Mouse (Mus musculus) kidney, embryonic 16.5 days (tissue): Measurements from ENCODE around the gene Prdm10. TPM values are rescaled to one million over a fixed set of nuclear protein-coding genes. Genes with fewer than 3 reads are reported as not detected.

Source experiments
- ATAC-seq: fragments of 200-750 bp; cut with Nextera tagmentation; 2 replicates; pipeline ENCODE4 v1.8.0; 2017; ENCODE audit warnings: moderate TSS enrichment; ENCODE audit not compliant: low FRiP score, low TSS enrichment
- H3K27ac ChIP-seq: fragments of 300-500 bp; sonication (generic); 2 replicates; pipeline ENCODE4 v1.5.1; 2014; ENCODE audit warnings: low read length
- H3K27me3 ChIP-seq: fragments of 300-500 bp; sonication (generic); 2 replicates; pipeline ENCODE4 v1.6.1; 2014; ENCODE audit warnings: low read length, control low read depth, mixed read lengths; ENCODE audit not compliant: insufficient read depth
- H3K36me3 ChIP-seq: fragments of 300-500 bp; sonication (generic); 2 replicates; pipeline ENCODE4 v1.6.1; 2014; ENCODE audit warnings: low read length, control low read depth, mixed read lengths; ENCODE audit not compliant: insufficient read depth
- H3K4me1 ChIP-seq: fragments of 300-500 bp; sonication (generic); 2 replicates; pipeline ENCODE4 v1.6.1; 2014; ENCODE audit warnings: low read length, control low read depth, mixed read lengths; ENCODE audit not compliant: insufficient read depth
- H3K4me2 ChIP-seq: fragments of 300-500 bp; sonication (generic); replicated peaks from 2 replicates; pipeline ENCODE4 v1.6.1; 2014; ENCODE audit warnings: low read depth, low read length
- H3K4me3 ChIP-seq: fragments of 300-500 bp; sonication (generic); 2 replicates; pipeline ENCODE4 v1.5.1; 2014; ENCODE audit warnings: mild to moderate bottlenecking, low read length
- H3K9ac ChIP-seq: fragments of 300-500 bp; sonication (generic); replicated peaks from 2 replicates; pipeline ENCODE4 v1.6.1; 2014; ENCODE audit warnings: low read length
- H3K9me3 ChIP-seq: fragments of 300-500 bp; sonication (generic); 2 replicates; pipeline ENCODE4 v1.6.1; 2016; ENCODE audit warnings: low read length, control low read depth
- WGBS: fragments of 180-500 bp; shearing (Covaris S2); extraction: QIAGEN DNeasy Blood & Tissue Kit; methylation state at CpG from one replicate; pipeline ENCODE4 v1.1.7; 2014; 5-methylcytosine and 5-hydroxymethylcytosine counted together
- polyA plus RNA-seq: library from polyadenylated mRNA; unstranded; fragments of >200 nt; fragmentation: Nextera tagmentation; extraction: Ambion mirVana; gene quantifications from 2 replicates; pipeline ENCODE4 v1.2.1, GENCODE M21; 2015

Gene Prdm10
- polyA plus RNA-seq, 1 experiment from 2014 or later = 5.4 TPM

DNA sequence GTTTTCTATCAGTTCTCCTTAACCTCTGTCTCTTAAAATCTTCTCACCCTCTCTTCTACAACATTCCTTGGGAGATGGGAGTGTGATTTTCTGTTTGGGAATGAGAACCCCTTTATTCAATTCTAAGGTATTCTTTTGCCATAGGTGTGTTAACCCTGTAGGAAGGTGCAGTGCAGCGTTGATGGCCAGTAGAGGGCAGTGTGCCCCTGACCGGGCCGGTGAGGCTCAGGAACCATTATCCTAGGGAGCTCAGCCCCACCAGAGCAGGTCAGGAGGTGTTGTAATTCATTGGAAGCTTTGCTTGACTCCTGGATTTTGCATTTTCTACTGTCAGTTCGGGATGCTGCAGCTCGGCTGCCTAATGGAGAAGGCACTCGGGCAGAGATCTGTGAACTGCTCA, 124.9 kb downstream of the Prdm10 start:
- ATAC-seq = no peak
- 58% methylated on average over 6 of the region's 6 CpGs for WGBS

GRCm38 (mm10) chr9:31412165-31412564, 131.8 kb downstream of the Prdm10 start:
- Histone ChIP-seq H3K4me1 (no peaks in the 10 kb centered on the region), H3K9me3 (no peaks in the 10 kb centered on the region), H3K4me2 (no peak overlapping the region), H3K27me3 (no peaks in the 10 kb centered on the region), H3K9ac (no peak overlapping the region), H3K36me3 (peaks cover 75% of the 10 kb centered on the region), H3K27ac (no peak overlapping the region), H3K4me3 (no peak overlapping the region)
- no peak for ATAC-seq
- WGBS = 90% methylated on average over 4 of the region's 4 CpGs

More for the DNA sequence above, 124.9 kb downstream of the Prdm10 start:
- Histone ChIP-seq H3K4me2 (no peak overlapping the region), H3K36me3 (peaks cover 75% of the 10 kb centered on the region), H3K9ac (no peak overlapping the region), H3K9me3 (no peaks in the 10 kb centered on the region), H3K27ac (no peak overlapping the region), H3K27me3 (no peaks in the 10 kb centered on the region), H3K4me1 (no peaks in the 10 kb centered on the region), H3K4me3 (no peak overlapping the region)

DNA sequence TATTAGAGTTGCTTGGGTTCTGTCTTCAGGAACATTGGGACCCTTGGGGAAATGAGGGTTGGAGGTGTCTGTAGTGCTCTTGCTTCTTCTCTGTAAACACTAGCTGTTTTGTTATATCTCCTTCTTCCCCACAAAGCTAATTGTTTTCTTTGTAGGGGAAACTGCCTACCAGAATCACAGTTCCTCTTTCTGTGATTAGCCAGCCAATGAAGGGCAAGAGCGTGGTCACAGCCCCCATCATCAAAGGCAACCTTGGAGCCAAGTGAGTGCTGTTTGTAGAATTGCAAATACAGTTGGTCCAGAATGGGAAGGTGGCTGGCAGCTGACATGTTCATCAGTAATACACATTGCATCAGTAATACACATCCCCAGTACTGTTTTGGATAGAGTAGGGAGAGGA, 138.5 kb downstream of the Prdm10 start:
- no peaks in the 10 kb centered on the region for H3K9me3 ChIP-seq
- H3K27me3 ChIP-seq = no peaks in the 10 kb centered on the region
- H3K4me2 ChIP-seq = no peak overlapping the region
- 89% methylated on average over 1 of the region's 1 CpGs for WGBS
- H3K4me3 ChIP-seq = no peak overlapping the region
- H3K36me3 ChIP-seq = peaks cover 69% of the 10 kb centered on the region
- ATAC-seq = no peak
- H3K9ac ChIP-seq = no peak overlapping the region
- no peak overlapping the region for H3K27ac ChIP-seq
- no peaks in the 10 kb centered on the region for H3K4me1 ChIP-seq

DNA sequence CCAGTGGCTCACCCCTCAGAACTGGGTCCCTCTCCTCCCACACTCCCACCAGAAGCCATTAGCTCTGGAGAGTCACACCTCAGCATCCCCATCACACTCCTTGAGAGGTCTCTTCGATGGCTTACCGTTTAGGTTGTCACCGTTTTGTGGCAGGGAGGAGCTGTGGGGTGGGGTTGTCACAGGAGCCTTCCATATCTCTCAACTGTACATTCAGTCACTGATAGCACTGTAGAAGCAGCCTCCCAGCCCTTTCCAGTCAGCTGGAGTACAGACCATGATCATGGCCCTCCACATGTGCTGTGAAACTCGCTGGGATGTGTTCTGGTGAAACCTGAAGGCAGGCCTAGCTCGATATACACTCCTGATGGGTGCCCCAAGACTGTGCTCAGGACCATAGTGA, 141.8 kb downstream of the Prdm10 start:
- Histone ChIP-seq H3K27ac (no peak overlapping the region), H3K4me1 (no peaks in the 10 kb centered on the region), H3K9ac (no peak overlapping the region), H3K4me2 (no peak overlapping the region), H3K27me3 (no peaks in the 10 kb centered on the region), H3K4me3 (no peak overlapping the region), H3K9me3 (no peaks in the 10 kb centered on the region), H3K36me3 (peaks cover 48% of the 10 kb centered on the region)
- ATAC-seq = no peak
- 84% methylated on average over 5 of the region's 5 CpGs for WGBS

DNA sequence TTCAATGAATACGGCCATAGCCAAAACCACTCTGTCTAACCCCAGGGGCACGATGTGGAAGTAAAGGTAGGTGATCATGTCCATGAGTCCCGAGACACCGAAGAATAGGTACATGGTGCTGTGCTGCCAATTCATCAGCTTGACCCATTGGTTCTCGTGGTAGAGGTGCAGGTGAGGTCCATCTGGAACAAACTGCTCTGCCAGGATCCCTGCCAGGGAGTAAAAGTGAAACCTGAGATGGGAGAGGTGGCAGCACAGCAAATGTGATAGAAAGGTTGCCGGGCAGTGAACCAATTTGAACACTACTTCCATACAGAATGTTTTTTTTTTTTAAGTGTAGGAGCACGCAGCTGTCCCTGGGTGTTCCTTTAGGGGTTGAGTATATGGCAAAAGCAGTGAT, 148.6 kb downstream of the Prdm10 start:
- WGBS = 68% methylated on average over 7 of the region's 7 CpGs
- Histone ChIP-seq H3K9me3 (no peaks in the 10 kb centered on the region), H3K4me2 (no peak overlapping the region), H3K27me3 (no peaks in the 10 kb centered on the region), H3K36me3 (0 out of 2 replicates have a peak, but pooled peaks cover 3% of the 10 kb centered on the region), H3K4me1 (0 out of 2 replicates have a peak, but pooled peaks cover 8% of the 10 kb centered on the region), H3K9ac (no peak overlapping the region), H3K27ac (no peak overlapping the region), H3K4me3 (no peak overlapping the region)
- ATAC-seq = no peak

DNA sequence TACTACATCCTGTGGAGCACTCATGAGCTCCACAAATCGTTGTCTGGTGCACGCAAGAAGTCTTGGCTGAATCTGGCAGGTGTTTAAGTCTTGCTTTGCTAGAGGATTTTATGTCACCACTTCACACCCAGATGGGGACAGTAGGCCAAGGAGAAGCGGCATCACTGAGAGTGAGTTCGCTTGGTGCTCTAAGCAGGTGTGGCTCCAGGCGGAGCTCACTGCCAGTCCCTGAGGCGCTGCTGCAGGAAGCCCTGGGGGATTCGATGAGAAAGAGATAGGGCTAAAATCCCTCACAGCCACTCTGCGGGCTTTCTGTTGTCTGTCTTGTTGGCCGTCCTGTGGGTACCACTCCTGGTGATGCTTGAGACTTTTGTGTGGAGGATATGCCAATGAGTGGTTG, 149.7 kb downstream of the Prdm10 start:
- no peak overlapping the region for H3K27ac ChIP-seq
- ATAC-seq = no peak
- 0 out of 2 replicates have a peak, but pooled peaks cover 3% of the 10 kb centered on the region for H3K36me3 ChIP-seq
- H3K4me3 ChIP-seq = no peak overlapping the region
- H3K27me3 ChIP-seq = no peaks in the 10 kb centered on the region
- 0 out of 2 replicates have a peak, but pooled peaks cover 8% of the 10 kb centered on the region for H3K4me1 ChIP-seq
- H3K9me3 ChIP-seq = no peaks in the 10 kb centered on the region
- H3K9ac ChIP-seq = no peak overlapping the region
- 78% methylated on average over 9 of the region's 9 CpGs for WGBS
- H3K4me2 ChIP-seq = no peak overlapping the region

Other genes with a start within 250 kb of the Prdm10 start
- gene Zbtb44, start 249.9 kb upstream of the Prdm10 start, polyA plus RNA-seq = 5.3 and 6.1 TPM in 2 replicates
- 46.7 and 48.3 TPM in 2 replicates for gene St14, start 148.7 kb upstream of the Prdm10 start, polyA plus RNA-seq
- 405 and 416 TPM in 2 replicates for gene Aplp2, start 68.7 kb upstream of the Prdm10 start, polyA plus RNA-seq
- 21.9 and 23.4 TPM in 2 replicates for gene Nfrkb, start 105.7 kb downstream of the Prdm10 start, polyA plus RNA-seq
- 27.6 and 31.8 TPM in 2 replicates for gene Tmem45b, start 183.9 kb downstream of the Prdm10 start, polyA plus RNA-seq